Mouse (Mus musculus) neural tube, embryonic 10.5 days (tissue): ENCODE data around the gene Tmigd3.
"Not testable (repeated sequence)": the region's sequence is repeated elsewhere in the genome, so short reads cannot be mapped to it uniquely, and the experiment has no call there.

ENCODE experiments used
- DNase-seq: peaks from one replicate; pipeline ENCODE4 v3.0.0-alpha.2; 2017; ENCODE audit warnings: low spot score; ENCODE audit errors: extremely low spot score

Gene Tmigd3

DNA sequence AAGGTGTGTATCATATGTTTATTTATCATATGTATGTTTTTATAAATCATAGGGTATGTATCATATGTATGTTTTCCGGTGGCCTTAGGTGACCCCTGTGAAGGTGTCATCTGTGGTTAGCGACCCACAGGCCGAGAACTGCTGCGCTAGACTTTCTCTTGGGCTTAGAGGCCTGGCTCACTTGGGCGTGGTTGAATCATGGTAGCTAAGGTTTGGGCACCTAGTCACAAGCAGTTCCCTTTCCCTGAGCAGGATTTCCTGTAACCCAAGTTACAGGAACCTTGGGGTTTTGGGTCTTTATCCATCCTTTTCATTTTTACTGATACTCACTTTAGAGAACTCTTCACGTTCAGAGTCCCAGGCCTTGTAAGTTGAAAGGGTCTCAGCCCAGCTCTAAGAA is 29.6 kb downstream of the Tmigd3 start:
- DNase-seq = no peak

DNA sequence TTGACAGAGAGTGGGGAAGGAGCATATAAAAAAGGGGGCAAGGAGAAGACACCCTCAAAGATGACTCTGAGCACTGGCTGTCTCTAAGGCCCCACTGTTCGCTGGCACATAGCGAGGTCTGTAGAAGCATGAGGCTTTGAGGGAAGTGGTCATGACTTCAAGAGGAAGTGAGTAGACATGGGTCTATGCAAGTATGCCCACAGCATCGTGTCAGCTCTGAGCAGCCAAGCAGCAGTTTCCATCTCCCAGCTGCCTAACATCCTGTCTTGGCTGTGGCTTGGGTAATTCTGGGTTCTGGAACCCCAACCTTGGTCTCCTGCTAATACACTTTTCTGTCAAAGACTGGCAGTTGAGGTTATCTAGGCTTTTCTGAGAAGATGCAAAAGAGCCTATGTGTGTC is 30.0 kb downstream of the Tmigd3 start:
- DNase-seq = no peak

DNA sequence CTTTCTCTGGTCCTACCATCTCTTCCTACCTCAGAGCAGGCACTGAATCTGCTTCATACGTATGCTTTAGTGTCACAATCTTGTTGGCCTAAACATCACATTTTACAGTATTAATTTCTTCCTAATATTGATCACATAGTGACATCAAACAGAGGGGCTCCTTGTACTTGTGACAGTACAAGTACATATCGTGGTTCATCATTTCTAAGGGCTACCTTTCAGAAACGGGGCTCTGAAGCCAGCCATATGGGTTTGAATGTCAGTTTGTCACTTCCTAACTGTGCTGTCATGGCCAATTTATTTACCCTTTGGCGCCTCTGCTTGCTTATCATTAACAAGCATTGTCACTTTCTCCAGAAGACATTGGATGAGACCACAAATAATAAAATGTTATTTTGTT is 30.8 kb downstream of the Tmigd3 start:
- DNase-seq = no peak

- no peak for DNase-seq
These were observed 33.5 kb downstream of the Tmigd3 start for GRCm38 (mm10) chr3:105904213-105904612.

- no peak for DNase-seq
These were observed 34.0 kb downstream of the Tmigd3 start for GRCm38 (mm10) chr3:105904721-105905120.

- DNase-seq = no peak
These were observed 37.4 kb downstream of the Tmigd3 start for GRCm38 (mm10) chr3:105907956-105908655.

DNA sequence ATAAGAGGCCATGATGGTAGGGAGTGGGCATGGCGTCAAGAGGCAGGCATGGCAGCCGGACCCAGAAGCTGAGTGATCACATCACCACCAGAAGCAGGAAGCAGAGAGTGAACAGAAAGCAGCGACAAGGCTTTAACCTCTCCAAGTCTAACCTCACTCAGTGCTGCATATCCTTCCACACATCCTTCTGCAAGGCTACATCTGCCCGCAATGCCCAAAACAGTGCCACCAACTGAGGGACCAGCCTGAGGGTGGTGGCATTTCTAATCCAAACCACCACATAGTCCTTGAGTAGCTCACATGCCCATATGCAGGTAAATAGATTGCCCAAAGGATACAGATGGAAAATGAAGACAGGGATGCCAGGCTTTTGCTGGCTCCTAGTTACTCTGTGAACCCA is 38.3 kb downstream of the Tmigd3 start:
- DNase-seq = no peak

DNA sequence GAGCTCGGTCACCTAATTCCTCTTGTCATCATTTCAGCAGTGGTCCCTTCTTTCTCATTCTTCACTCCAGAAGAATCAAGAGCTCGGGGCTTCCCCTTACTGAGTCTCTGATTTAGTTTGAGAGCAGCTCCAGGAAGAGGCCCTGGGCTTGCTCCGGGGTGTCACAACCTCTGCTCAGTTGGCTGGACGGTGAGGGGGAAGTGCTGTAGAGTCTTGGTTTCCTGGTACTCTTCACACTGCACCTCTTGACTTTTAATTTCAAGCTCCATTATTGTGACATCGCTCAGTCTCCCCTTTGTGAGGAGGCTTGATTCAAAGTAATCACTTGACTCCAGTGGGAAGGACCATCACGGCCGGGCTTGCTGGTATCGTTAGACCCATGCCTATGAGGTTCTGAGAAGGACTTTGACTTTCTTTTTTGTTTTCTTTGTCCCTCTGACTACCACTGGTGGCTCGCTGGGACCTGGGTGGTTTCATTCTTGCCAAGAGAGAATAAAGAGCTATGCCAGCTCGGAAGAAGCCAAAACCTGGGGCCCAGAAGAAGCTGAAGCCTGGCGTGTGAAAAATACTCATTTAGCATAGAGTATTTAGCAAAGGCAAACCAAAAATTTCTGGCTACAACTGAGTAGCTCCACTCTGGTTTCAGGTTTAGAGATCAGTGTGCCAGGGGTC is 40.0 kb downstream of the Tmigd3 start:
- DNase-seq = no peak

DNA sequence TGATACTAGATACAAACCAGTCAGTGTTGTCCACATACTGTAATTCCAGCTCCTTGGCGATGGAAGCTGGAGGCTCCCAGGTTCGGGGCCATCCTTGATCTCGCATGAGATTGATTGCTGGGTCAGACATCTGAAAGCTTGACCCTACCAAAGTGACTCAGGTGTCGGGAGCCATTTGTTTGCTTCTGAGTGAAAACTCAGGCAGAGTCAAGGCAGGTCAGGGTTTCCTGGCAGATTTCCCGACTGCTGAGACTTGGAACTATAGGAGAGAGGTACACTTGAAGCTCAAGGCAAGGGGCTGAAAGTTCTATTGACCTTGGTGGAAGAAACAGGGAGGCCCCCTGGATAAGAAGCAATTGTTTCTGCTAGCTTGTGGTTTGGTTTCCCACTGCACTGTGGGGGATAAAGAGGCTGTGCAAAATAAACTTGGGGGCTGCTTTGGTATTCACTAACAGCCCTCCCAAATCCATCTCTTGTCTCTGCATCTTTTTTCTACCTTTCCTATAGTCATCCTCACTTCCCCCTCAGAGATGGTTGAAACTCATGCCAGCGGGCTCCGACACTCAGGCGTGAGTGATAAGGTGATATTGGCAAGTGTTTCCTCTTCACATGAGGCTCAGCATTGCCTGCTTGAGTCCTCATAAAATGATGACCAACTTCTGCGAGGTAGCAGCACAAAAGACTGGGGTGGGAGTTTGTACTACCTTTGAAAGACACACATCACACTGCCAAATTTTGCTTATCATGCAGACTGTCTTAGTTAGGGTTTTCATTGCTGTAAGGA is 41.6 kb downstream of the Tmigd3 start:
- no peak for DNase-seq

DNA sequence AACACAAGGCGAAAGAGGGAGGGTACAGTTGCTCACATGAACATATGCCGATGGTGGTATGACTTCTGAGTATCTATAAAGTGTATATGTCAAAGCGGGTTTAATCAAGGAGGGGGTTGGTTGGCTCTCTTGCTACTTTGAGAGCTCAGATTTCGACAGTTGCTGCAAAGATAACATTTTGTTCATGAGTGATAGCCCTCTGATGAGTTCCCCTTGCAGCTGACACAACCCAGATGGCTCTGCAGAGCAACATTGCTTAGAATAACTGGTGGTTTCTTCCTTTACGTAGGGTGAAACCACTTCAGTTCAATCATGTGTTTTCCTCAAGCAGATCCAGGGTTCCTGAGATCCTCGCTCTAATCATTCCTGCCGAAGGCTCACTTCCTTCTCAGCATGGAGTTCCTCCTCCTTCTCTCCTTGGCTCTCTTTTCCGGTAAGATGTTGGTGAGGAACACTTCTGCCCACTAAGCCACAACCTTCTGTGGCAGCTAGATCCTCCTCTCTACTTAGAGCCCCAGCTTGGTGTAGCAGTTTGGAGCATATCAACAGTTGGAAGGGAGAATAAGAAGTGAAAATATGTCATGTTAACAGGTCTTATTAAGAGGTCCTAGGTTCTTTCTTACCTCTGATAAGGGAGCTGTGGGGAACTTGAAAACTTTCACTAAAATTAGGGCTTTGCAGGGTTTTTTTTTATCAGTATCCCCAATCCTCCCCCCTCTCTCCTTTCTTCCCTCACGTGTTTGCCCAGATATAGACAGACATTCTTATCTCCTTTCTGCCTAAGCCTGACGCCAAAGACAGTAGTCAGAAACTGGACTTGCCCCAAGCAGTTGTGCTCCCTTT is 43.4 kb downstream of the Tmigd3 start:
- no peak for DNase-seq

DNA sequence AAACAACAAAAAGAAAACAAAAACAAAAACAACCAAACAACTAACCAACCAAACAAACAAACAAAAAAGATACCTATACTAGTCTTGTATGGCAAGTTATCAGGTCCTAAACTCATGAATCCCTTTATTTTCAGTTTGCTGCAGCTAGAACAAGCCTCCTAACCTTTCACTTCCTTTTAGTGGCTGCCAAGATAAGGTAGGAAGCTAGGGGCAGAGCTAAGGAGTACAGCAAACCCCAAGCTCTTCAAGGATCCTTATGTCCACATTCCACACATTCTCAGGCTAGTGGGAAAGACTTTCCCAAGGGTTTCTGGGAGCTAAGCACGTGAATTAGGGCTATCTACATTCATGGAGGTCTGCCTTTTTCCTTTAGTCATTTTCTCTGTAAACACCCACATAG is 44.6 kb downstream of the Tmigd3 start:
- DNase-seq = no peak

- not testable (repeated sequence) for DNase-seq
These were observed 45.8 kb downstream of the Tmigd3 start for GRCm38 (mm10) chr3:105916455-105916854.

- no peak for DNase-seq
These were observed 47.1 kb downstream of the Tmigd3 start for GRCm38 (mm10) chr3:105917656-105918354.

GRCm38 (mm10) chr3:105918355-105918745 is 47.6 kb downstream of the Tmigd3 start:
- no peak for DNase-seq

DNA sequence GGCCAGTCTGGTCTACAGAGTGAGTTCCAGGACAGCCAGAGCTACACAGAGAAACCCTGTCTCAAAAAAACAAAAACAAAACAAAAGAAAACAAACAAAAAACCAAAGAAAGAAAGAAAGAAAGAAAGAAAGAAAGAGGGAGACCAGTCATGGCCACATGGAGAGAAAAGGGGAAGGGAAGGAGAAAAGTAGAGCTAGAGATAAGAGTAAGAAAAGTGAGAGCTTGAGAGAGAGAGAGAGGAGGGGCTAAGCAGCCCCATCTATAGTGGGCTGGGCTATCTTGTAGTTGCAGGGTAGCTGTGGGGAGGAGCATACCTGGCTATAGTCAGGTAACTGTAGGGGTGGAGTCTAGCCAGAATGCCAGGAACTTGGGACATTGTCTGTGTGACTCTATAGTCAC is 50.0 kb downstream of the Tmigd3 start:
- DNase-seq = not testable (repeated sequence)

GRCm38 (mm10) chr3:105921959-105922358 is 51.3 kb downstream of the Tmigd3 start:
- DNase-seq = no peak

GRCm38 (mm10) chr3:105924616-105925015 is 53.9 kb downstream of the Tmigd3 start:
- DNase-seq = no peak

DNA sequence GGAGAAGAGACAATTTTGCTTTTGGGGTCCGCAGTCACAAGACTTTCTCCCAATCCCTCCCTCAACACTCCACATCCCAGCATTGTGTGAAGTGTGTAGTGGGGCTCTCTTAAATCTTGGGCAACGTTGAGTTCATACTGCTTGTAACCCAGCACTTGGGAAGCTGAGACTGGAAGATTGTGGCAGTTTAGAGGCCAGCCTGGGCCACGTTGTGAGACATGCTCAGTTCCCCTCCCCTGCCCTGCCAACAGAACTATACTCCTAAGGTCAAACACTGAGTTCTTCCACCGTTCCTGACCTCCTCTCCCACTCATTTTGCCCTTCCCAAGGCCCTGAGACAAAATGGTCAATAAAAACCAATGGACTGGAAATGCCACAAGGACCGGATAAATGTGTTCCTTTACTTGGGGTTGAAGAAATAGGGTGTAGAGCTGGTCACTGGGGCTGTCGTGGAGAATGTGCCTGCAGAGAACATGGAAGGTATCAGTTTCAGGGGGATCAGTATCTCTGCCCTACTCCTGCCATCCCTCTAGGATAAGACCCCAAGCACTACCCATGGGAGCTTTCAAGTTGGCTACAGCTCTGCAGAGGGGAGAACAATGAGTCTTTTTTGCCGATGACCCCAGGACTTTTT is 57.0 kb downstream of the Tmigd3 start:
- DNase-seq = no peak

GRCm38 (mm10) chr3:105928195-105928569 is 57.5 kb downstream of the Tmigd3 start:
- no peak for DNase-seq

- no peak for DNase-seq
These were observed 58.1 kb downstream of the Tmigd3 start for GRCm38 (mm10) chr3:105928781-105929180.
